Mouse (Mus musculus) Patski (cell line): ENCODE data around the gene Usp44. TPM values are rescaled to one million over a fixed set of nuclear protein-coding genes. Genes with fewer than 3 reads are reported as not detected.
A peak's percentile ranks its signal among the peaks of the same experiment; 100 is the strongest.

ENCODE experiments used
- ATAC-seq: fragments of 100-300 bp; one replicate; pipeline ENCODE4 v1.8.0; 2021
- CTCF ChIA-PET: fragments of 350-600 bp; sonication (Branson Sonifier 250); formaldehyde crosslinking; loops from one replicate; lab custom pipeline; 2022; ENCODE audit warnings: inconsistent platforms; lab: Charles Lee
- POLR2A ChIA-PET: fragments of 350-600 bp; sonication (Branson Sonifier 250); formaldehyde crosslinking; loops from one replicate; lab custom pipeline; 2022; ENCODE audit warnings: antibody characterized with exemption, inconsistent platforms; lab: Charles Lee
- DNase-seq: peaks from one replicate; pipeline ENCODE4 v3.0.0-alpha.2; 2011; ENCODE audit warnings: low read depth, low spot score
- H3K27me3 ChIP-seq: fragments of 371-371 bp; one replicate; pipeline ENCODE4 v1.5.1; 2021
- CTCF ChIP-seq: fragments of 100-300 bp; IDR thresholded peaks from one replicate; pipeline ENCODE4 v1.5.1; 2021
- in situ Hi-C: fragments of 300-500 bp; cut with MboI; formaldehyde crosslinking; loops from 3 replicates; pipeline ENCODE4 v1.11.1; 2018; ENCODE audit warnings: low pct_unique_long_range_greater_than_20kb, mixed read lengths
- polyA plus RNA-seq: library from polyadenylated mRNA; unstranded; gene quantifications from one replicate; pipeline ENCODE4 v1.2.3, GENCODE M21; 2021

Usp44 gene
- polyA plus RNA-seq, 1 experiment from 2014 or later = 2.1 TPM

DNA sequence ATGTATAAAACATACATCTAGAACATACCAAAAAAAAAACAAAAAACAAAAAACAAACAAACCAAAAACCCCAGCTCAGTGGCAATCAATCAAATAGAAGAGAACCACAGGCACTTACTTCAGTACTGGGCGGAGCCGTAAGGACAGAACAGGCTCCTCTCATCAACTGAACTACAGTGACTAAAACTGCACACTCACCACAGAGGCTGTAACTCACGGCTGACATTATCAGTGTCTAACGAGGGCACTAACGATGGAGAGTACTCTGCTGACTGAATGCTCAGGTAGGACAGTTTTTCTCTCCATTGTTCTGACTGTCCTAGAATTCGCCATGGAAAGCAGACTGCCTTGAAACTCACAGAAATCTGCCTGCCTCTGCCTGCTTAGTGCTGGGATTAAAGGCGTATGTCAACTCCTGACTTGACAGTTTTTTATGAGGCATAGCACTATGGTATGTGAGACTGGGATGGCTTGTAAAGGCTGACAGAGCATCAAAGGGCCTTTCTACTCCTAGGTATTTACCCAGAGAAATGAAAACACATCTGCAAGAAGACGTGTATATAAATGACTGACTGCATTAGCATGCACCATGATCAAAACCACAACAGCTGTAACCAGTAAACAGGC is 51.5 kb downstream of the Usp44 start:
- no peak for ATAC-seq
- CTCF ChIA-PET = interaction anchor here (0.7 to 2.0 kb wide), 3 partner anchors 10 to 59 kb away, joined by 3 to 10 read pairs (median 3); no protein-coding TSS in a partner anchor
- H3K27me3 ChIP-seq = no peaks in the 10 kb centered on the region
- in situ Hi-C loops = no loop called here
- no peak for DNase-seq
- TF ChIP-seq CTCF = no peak
- POLR2A ChIA-PET = no interaction called here

DNA sequence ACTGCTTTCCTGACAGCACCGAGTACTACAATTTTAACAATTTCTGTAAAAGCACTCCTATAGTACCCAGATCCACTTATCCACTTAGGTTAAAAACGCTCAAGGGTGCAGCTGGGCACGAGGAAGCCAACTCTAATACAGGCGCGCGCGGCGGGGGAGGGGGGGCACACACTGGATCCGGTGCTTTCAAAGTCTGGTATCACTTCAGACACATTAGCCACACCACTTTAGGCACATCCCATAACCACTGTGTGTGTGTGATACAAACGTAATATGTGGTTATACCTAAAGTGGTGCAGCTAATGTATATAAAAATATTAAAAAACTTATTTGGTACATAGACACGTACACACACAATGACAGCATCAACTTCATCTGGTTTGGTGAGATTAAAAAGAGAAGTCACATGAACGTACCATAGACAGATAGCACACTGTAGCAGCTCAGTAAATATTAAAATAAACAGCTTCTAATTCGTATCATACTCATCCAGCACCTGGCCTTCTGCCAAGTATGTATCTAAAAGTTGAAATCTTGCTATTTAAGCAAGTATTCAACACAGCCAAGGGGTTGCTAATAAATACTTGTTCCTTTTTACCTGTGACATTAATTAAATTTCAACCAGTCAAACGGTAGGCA is 54.6 kb downstream of the Usp44 start:
- no peak for TF ChIP-seq CTCF
- CTCF ChIA-PET = no interaction called here
- in situ Hi-C loops = no loop called here
- DNase-seq = no peak
- no peak for ATAC-seq
- POLR2A ChIA-PET = no interaction called here
- H3K27me3 ChIP-seq = no peaks in the 10 kb centered on the region

DNA sequence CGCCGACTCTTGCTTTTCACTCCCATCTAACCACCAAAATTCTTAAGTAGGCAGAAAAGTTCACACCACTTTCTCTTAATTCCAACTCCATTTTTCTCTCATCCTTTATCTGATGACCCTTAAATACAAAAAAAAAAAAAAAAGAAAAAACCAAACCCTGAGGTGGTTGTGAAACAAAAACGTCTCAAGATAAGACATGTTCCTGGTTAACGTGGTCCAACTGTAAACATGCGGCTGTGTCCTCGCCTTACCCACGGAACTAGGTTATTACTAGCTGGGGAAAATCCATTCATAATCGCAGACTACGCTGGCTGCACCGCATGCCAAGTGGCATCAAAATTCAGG is 57.2 kb downstream of the Usp44 start:
- POLR2A ChIA-PET = no interaction called here
- CTCF ChIA-PET = no interaction called here
- in situ Hi-C loops = no loop called here
- H3K27me3 ChIP-seq = no peaks in the 10 kb centered on the region
- ATAC-seq (no peak), DNase-seq (no peak)
- TF ChIP-seq CTCF = no peak

DNA sequence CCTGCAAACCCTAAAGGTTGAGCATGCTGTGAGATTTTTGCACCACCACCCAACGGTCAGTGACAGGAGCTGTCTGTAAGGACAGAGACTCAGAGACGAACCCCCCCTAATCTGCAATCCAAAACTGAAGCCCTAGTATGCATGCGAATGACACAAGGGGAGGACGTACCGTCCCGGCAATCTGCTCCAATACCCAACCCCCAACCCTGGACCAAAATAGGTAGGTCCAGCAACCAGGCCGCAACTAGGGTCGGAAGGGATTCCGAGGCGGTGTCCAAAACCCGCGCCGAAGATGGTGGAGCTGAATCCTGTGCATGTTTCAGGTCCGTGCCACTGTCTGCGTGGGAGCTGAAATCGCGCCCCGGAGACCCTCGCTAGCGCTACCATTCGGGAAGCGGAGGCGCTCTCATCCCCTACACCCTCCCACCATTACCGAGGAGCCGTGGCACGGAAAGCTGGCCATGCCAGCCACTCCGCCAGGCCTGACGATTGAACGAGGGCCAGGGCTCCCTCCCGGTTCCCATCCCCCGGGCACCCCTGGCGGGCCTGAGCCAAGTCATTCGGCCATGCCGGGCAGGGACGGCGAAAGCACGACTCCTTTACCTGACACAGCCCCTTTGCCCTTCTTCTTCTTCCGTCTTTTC is 57.7 kb downstream of the Usp44 start:
- no peaks in the 10 kb centered on the region for H3K27me3 ChIP-seq
- ChIA-PET POLR2A (interaction anchor here (1.8 kb wide), 1 partner anchor 10 kb away, joined by 4 read pairs; no protein-coding TSS in a partner anchor), CTCF (no interaction called here)
- DNase-seq (no peak), ATAC-seq (peak; percentile 45)
- in situ Hi-C loops = no loop called here
- TF ChIP-seq CTCF = no peak

DNA sequence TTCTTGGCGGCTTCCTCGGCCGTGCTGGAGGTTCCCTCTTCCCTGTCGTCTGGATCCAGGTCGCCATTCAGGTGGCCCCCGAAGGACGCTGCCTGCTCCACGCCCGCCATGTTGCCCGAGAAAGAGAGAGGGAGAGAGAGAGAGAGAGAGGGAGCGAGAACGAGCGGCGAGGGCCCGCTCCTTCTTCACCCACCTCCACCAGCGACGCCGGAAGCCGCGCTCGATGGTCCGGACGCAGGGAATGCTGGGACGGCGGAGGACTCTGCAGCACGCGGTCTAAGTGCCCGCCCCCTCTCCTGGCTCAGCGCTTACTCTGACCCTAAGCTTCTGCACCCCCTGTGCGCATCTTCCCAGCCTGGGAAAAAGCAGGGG is 58.2 kb downstream of the Usp44 start:
- TF ChIP-seq CTCF = no peak
- DNase-seq (peak; percentile 49), ATAC-seq (peak; percentile 99)
- CTCF ChIA-PET = interaction anchor here (0.9 to 1.2 kb wide), 2 partner anchors 13 to 63 kb away, joined by 3 to 4 read pairs; no protein-coding TSS in a partner anchor
- in situ Hi-C loops = no loop called here
- POLR2A ChIA-PET = interaction anchor here (1.8 kb wide), 1 partner anchor 10 kb away, joined by 4 read pairs; no protein-coding TSS in a partner anchor
- no peaks in the 10 kb centered on the region for H3K27me3 ChIP-seq

DNA sequence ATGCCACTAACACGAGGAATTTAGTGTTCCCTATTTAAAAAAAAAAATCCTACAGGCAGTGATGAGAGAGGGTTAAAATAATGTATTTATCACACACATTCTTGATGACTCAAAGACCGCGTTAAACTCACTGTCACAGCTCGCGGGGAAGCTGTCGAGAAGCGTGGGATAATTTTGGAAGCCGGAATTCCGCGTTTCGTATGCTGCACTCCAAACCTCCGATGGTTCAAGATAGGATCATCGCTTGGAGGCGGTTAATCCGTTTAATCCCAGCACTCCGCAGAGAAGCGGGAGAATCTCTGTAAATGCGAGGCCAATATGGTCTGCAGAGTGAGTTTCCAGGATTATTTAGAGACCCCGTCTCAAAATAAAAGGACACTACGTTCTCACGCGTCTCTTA is 58.6 kb downstream of the Usp44 start:
- peak; percentile 51 for ATAC-seq
- no peak for TF ChIP-seq CTCF
- in situ Hi-C loops = no loop called here
- DNase-seq = peak; percentile 35
- ChIA-PET POLR2A (interaction anchor here (1.8 kb wide), 1 partner anchor 9 kb away, joined by 4 read pairs; no protein-coding TSS in a partner anchor), CTCF (interaction anchor here (0.9 to 1.2 kb wide), 2 partner anchors 12 to 63 kb away, joined by 3 to 4 read pairs; no protein-coding TSS in a partner anchor)
- no peaks in the 10 kb centered on the region for H3K27me3 ChIP-seq

DNA sequence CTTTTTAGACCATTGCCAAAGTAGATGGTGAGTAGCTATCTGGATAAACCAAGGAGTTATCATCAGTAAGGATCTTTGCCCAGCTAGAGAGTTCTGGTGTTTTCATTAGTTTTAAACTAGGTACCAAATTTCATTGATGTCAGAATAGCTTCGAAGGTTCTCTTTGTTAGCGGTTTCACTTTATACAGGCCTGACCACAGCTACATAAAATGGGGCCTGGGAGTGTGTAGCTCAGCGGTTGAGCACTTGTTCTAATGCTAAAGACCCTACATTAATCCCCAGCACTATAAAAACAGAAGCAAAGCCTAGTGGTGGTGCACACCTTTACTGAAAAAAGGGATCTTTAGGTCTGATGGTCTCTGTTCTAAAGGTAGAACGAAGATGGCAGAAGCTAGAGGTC is 59.2 kb downstream of the Usp44 start:
- ATAC-seq (no peak), DNase-seq (no peak)
- in situ Hi-C loops = no loop called here
- POLR2A ChIA-PET = interaction anchor here (1.8 kb wide), 1 partner anchor 9 kb away, joined by 4 read pairs; no protein-coding TSS in a partner anchor
- no peaks in the 10 kb centered on the region for H3K27me3 ChIP-seq
- CTCF ChIA-PET = interaction anchor here (0.9 to 1.2 kb wide), 2 partner anchors 12 to 64 kb away, joined by 3 to 4 read pairs; no protein-coding TSS in a partner anchor
- no peak for TF ChIP-seq CTCF

DNA sequence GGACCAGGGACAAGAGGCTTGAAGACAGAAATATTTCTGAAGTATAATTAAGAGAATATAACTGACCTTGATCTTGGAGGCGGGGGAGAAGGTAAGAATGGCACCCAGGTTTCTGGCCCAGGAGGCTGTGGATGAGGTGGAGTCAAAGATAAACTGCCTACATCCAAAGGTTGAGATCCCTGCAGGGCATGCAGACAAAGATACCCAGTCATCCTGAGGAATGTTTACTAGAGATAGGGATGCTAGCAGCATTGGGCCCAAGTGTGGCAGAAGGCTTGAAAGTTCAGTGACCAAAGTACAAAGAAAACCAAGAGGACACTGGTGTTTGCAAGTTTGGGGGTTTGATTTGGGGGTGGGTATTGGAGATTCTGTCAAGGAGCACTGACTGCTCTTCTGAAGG is 59.7 kb downstream of the Usp44 start:
- ChIA-PET CTCF (no interaction called here), POLR2A (interaction anchor here (1.8 kb wide), 1 partner anchor 8 kb away, joined by 4 read pairs; no protein-coding TSS in a partner anchor)
- no peak for ATAC-seq
- in situ Hi-C loops = no loop called here
- no peak for TF ChIP-seq CTCF
- no peaks in the 10 kb centered on the region for H3K27me3 ChIP-seq
- DNase-seq = no peak

DNA sequence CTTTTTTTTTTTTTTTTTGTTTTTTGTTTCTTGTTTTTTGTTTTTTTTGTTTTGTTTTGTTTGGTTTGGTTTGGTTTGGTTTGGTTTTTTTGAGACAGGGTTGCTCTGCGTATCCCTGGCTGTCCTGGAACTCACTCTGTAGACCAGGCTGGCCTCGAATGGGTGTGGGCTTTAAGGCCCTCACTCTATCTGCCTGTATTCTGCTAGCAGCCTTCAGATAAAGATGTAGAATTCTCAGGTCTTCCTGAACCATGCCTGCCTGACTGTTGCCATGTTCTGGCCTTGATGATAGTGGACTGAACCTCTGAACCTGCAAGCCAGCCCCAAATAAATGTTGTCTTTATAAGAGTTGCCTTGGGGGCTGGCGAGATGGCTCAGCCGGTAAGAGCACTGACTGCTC is 61.2 kb downstream of the Usp44 start:
- DNase-seq (no peak), ATAC-seq (no peak)
- POLR2A ChIA-PET = no interaction called here

DNA sequence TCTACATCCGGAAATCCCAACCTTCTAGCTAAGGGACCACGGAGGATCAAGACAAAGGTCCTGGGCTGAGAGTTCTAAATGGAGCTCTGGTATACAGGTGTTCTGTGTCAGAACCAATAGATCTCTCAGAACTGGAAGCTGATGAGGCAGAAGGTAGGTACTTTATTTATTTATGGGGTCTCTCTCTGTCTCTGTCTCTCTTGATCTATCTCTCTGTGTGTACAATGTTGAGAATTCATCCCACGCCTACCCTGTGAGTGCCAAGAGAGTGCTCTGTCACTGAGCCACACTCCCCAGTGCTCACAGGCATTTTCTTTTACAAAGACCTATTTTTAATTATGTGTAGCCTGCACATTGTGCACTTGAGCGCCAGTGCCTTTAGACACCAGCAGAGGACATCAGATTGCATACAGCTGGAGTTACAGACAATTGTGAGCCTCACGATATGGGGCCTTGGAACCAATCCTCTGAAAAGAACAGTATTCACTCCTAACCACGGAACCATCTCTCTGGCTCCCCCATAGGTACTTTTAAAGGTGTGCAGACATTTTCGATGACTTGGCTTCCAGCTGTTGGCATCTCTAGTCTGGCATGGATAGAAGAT is 65.8 kb downstream of the Usp44 start, which contains the start of gene Metap2:
TSS of gene Metap2 (minus strand) at position 51 of the 604 bp plus-strand sequence.
- ChIA-PET POLR2A (no interaction called here), CTCF (no interaction called here)
- in situ Hi-C loops = no loop called here
- TF ChIP-seq CTCF = no peak
- DNase-seq (no peak), ATAC-seq (no peak)
- H3K27me3 ChIP-seq = no peaks in the 10 kb centered on the region

More for the DNA sequence above, 61.2 kb downstream of the Usp44 start:
- CTCF ChIA-PET = interaction anchor here (1.7 kb wide), 2 partner anchors 11 to 52 kb away, joined by 3 to 4 read pairs; no protein-coding TSS in a partner anchor
- in situ Hi-C loops = no loop called here
- TF ChIP-seq CTCF = no peak
- no peaks in the 10 kb centered on the region for H3K27me3 ChIP-seq
